Mouse (Mus musculus) liver, embryonic 15.5 days (tissue): ENCODE data around the gene Flcn. TPM values are rescaled to one million over a fixed set of nuclear protein-coding genes. Genes with fewer than 3 reads are reported as not detected.

Experiments
- ATAC-seq: fragments of 200-750 bp; cut with Nextera tagmentation; 2 replicates; pipeline ENCODE4 v1.8.0; 2017; ENCODE audit warnings: moderate number of reproducible peaks, mild to moderate bottlenecking, moderate library complexity; ENCODE audit not compliant: insufficient read depth
- H3K27ac ChIP-seq: fragments of 300-500 bp; sonication (generic); replicated peaks from 2 replicates; pipeline ENCODE4 v1.5.1; 2015; ENCODE audit warnings: mild to moderate bottlenecking, inconsistent platforms
- H3K27me3 ChIP-seq: fragments of 300-500 bp; sonication (generic); 2 replicates; pipeline ENCODE4 v1.6.1; 2015; ENCODE audit warnings: mild to moderate bottlenecking, inconsistent platforms
- H3K36me3 ChIP-seq: fragments of 300-500 bp; sonication (generic); replicated peaks from 2 replicates; pipeline ENCODE4 v1.6.1; 2015; ENCODE audit warnings: moderate library complexity, mild to moderate bottlenecking, inconsistent platforms
- H3K4me1 ChIP-seq: fragments of 300-500 bp; sonication (generic); replicated peaks from 2 replicates; pipeline ENCODE4 v1.6.1; 2015; ENCODE audit warnings: inconsistent platforms
- H3K4me2 ChIP-seq: fragments of 300-500 bp; sonication (generic); 2 replicates; pipeline ENCODE4 v1.6.1; 2015; ENCODE audit warnings: moderate library complexity, mild to moderate bottlenecking, inconsistent platforms
- H3K4me3 ChIP-seq: fragments of 300-500 bp; sonication (generic); replicated peaks from 2 replicates; pipeline ENCODE4 v1.5.1; 2015; ENCODE audit warnings: mild to moderate bottlenecking, inconsistent platforms
- H3K9ac ChIP-seq: fragments of 300-500 bp; sonication (generic); 2 replicates; pipeline ENCODE4 v1.6.1; 2015; ENCODE audit warnings: moderate library complexity, mild to moderate bottlenecking, inconsistent platforms
- H3K9me3 ChIP-seq: fragments of 300-500 bp; sonication (generic); replicated peaks from 2 replicates; pipeline ENCODE4 v1.6.1; 2016; ENCODE audit warnings: inconsistent platforms
- WGBS: fragments of 180-500 bp; shearing (Covaris S2); methylation state at CpG from one replicate; pipeline ENCODE4 v1.1.7; 2015; ENCODE audit warnings: mixed read lengths; ENCODE audit not compliant: insufficient replicate concordance; 5-methylcytosine and 5-hydroxymethylcytosine counted together
- polyA plus RNA-seq: library from polyadenylated mRNA; unstranded; fragments of >200 nt; fragmentation: Nextera tagmentation; extraction: Ambion mirVana; gene quantifications from 2 replicates; pipeline ENCODE4 v1.2.1, GENCODE M21; 2015

Flcn gene
- polyA plus RNA-seq, 1 experiment from 2014 or later, result 13.6 TPM

DNA sequence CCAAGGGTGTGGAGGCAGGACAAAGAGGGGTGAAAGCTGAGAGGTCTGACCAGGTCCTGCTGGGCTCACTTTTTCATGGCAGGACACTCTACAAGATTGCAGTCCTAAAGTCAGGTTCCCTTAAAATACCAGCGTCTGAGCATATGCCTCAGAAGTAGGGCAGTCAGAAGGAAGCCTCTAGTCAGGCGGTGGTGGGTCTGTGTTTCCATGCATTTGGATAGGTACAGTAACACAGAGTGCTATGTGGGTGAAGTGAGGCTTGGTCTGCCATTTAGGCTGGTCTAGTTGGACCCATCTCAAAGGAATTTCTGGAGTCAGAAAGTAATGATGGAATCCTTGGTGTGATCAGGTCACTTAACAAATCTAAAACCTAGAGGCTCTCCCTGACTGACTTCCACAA, 40.5 kb downstream of the Flcn start:
- Histone ChIP-seq H3K36me3 (peaks cover 76% of the 10 kb centered on the region), H3K9ac (no peak overlapping the region), H3K27ac (no peak overlapping the region), H3K9me3 (no peaks in the 10 kb centered on the region), H3K27me3 (no peaks in the 10 kb centered on the region), H3K4me2 (no peak overlapping the region), H3K4me1 (no peaks in the 10 kb centered on the region), H3K4me3 (no peak overlapping the region)
- no peak for ATAC-seq
- 76% methylated on average over 2 of the region's 2 CpGs for WGBS

DNA sequence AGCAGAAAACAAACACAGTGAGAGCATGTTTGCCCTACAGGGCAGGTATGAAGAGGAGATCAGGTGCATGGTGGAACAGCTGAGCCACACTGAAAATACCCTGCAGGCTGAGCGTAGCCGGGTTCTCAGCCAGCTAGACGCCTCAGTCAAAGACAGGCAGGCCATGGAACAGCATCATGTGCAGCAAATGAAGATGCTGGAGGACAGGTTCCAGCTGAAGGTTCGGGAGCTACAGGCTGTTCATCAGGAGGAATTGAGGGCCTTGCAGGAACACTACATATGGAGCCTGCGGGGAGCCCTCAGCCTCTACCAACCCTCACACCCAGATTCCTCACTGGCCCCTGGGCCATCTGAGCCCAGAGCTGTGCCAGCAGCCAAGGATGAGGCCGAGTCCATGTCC, 49.0 kb downstream of the Flcn start:
- 85% methylated on average over 6 of the region's 6 CpGs for WGBS
- Histone ChIP-seq H3K4me2 (no peak overlapping the region), H3K36me3 (peaks cover 63% of the 10 kb centered on the region), H3K4me1 (no peaks in the 10 kb centered on the region), H3K9ac (no peak overlapping the region), H3K4me3 (no peak overlapping the region), H3K9me3 (no peaks in the 10 kb centered on the region), H3K27me3 (no peaks in the 10 kb centered on the region), H3K27ac (no peak overlapping the region)
- no peak for ATAC-seq

DNA sequence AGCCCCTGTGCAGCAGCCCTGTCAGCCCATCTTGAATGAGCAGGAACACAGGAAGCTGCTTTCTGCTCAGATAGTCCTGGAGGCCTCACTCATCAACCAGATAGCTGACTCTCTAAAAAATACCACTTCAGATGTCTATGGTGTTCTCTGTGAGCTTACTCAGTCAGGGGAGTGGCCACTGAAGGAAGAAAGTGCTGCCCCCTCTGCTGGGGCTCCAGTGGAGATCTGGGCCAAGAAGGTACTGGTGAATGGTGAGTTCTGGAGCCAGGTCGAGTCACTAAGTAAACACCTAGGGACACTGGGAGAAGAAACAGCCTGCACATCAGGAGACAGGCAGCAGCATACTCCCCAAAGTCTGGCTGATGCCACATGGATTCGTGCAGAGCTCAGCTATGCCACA, 50.2 kb downstream of the Flcn start:
- 62% methylated on average over 2 of the region's 2 CpGs for WGBS
- H3K27me3 ChIP-seq, result no peaks in the 10 kb centered on the region
- no peaks in the 10 kb centered on the region for H3K9me3 ChIP-seq
- no peak overlapping the region for H3K9ac ChIP-seq
- H3K36me3 ChIP-seq, result peaks cover 66% of the 10 kb centered on the region
- H3K4me3 ChIP-seq, result no peak overlapping the region
- no peaks in the 10 kb centered on the region for H3K4me1 ChIP-seq
- no peak overlapping the region for H3K27ac ChIP-seq
- H3K4me2 ChIP-seq, result no peak overlapping the region
- ATAC-seq, result no peak

DNA sequence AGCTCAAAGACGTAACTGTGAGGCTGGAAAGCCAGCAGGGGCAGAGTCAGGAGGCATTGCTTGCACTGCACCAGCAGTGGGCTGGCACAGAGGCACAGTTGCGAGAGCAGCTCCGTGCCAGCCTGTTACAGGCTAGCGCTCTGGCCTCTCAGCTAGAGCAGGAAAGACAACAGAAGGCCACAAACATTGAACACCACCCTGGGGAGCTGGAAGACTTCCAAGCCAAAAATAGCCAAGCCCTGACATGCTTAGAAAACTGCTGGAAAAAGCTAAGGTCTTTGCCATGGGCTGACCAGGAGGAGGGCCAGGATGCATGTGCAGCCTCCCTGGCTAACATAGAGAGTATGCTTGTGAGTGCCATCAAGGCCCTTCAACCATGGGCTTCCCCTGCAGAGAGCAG, 50.6 kb downstream of the Flcn start:
- no peaks in the 10 kb centered on the region for H3K27me3 ChIP-seq
- H3K36me3 ChIP-seq, result peaks cover 64% of the 10 kb centered on the region
- H3K9ac ChIP-seq, result no peak overlapping the region
- no peaks in the 10 kb centered on the region for H3K4me1 ChIP-seq
- 72% methylated on average over 4 of the region's 4 CpGs for WGBS
- no peak overlapping the region for H3K4me3 ChIP-seq
- H3K27ac ChIP-seq, result no peak overlapping the region
- no peak overlapping the region for H3K4me2 ChIP-seq
- ATAC-seq, result no peak
- no peaks in the 10 kb centered on the region for H3K9me3 ChIP-seq

DNA sequence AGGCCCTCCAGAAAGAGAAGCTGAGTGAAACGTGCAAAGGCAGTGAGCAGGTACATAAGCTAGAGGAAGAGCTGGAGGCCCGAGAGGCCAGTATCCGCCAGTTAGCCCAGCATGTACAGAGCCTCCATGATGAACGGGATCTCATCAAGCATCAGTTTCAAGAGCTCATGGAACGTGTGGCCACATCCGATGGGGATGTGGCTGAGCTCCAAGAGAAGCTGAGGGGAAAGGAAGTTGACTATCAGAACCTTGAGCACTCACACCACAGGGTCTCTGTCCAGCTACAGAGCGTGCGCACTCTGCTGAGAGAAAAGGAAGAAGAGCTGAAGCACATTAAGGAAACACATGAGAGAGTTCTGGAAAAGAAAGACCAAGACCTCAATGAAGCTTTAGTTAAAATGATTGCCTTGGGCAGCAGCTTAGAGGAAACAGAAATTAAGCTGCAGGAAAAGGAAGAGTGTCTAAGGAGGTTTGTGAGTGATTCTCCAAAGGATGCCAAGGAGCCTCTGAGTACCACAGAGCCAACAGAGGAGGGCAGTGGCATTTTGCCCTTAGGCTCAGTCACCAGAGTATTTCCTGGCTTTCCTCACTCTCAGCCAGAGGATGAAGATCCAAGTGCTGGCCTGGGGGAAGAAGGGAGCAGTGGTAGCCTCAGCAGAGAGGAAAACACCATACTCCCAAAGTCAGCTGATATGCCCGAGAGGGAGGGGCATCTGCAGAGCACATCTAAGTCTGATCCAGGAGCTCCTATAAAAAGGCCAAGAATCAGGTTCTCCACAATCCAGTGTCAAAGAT, 51.4 kb downstream of the Flcn start:
- no peak overlapping the region for H3K27ac ChIP-seq
- WGBS, result 78% methylated on average over 9 of the region's 9 CpGs
- H3K4me2 ChIP-seq, result no peak overlapping the region
- H3K4me1 ChIP-seq, result no peaks in the 10 kb centered on the region
- no peak overlapping the region for H3K9ac ChIP-seq
- no peak overlapping the region for H3K4me3 ChIP-seq
- ATAC-seq, result no peak
- peaks cover 69% of the 10 kb centered on the region for H3K36me3 ChIP-seq
- no peaks in the 10 kb centered on the region for H3K9me3 ChIP-seq
- H3K27me3 ChIP-seq, result no peaks in the 10 kb centered on the region

DNA sequence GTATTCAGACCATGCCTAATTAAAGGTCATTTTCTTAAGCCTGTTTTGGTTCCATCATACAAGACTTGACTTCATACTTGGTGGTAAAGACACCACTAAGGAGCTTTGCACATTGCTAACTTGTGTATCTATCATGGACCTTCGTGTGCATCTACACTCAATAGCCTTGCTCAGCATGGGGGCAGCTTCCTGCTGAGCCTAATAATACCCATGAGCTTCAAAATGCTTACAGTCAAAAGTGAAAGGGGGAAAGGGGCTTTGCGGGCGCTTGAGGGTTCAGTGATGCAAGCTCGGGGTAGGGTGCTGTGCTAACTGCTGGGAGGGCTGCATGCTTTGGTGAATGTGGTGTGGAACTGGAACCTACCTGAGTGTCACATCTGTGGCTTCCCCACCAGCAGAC, 53.5 kb downstream of the Flcn start:
- H3K4me3 ChIP-seq, result no peak overlapping the region
- H3K27ac ChIP-seq, result no peak overlapping the region
- H3K4me2 ChIP-seq, result no peak overlapping the region
- WGBS, result 78% methylated on average over 4 of the region's 4 CpGs
- no peaks in the 10 kb centered on the region for H3K9me3 ChIP-seq
- H3K9ac ChIP-seq, result no peak overlapping the region
- H3K27me3 ChIP-seq, result no peaks in the 10 kb centered on the region
- ATAC-seq, result no peak
- peaks cover 79% of the 10 kb centered on the region for H3K36me3 ChIP-seq
- H3K4me1 ChIP-seq, result no peaks in the 10 kb centered on the region

DNA sequence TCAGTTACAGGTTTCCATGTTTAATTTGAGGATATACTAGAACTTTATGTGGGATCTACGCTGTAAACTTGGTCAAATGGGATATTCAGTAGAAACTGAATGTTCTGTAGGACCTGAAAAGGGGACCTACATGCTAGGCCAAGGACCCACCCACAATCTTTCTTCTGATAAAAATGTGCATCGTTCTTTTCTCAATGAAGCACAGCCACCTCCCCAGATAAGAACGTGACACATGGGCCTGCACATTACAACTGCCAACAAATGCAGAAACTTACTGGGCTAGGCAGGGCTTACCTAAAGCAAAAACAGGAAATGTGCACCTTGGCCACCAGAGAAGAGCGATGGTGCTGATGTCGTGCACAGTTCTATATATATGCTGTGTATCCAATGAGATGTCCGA, 55.3 kb downstream of the Flcn start:
- Histone ChIP-seq H3K9ac (no peak overlapping the region), H3K9me3 (no peaks in the 10 kb centered on the region), H3K36me3 (peaks cover 74% of the 10 kb centered on the region), H3K4me1 (no peaks in the 10 kb centered on the region), H3K27ac (no peak overlapping the region), H3K4me2 (no peak overlapping the region), H3K27me3 (no peaks in the 10 kb centered on the region), H3K4me3 (no peak overlapping the region)
- 65% methylated on average over 6 of the region's 6 CpGs for WGBS
- ATAC-seq, result no peak

DNA sequence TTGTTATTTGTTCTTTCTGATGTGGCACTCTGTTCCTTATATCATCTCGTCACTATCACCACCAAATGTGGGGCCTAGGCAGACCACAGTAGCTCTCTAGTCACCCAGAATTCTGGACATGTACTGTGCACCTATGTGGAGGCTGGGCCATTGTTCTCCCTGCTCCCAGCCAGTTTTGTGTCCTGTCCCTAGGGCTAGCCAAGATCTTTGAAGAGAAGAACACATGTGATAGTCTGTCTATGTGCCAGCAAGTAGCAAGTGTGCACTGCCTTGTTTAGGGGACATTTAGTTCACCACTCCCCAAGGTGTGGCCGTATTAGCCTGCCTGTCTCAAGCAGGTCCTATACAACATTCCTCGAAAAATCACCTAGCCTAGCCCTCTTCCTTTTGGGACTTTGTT, 60.8 kb downstream of the Flcn start:
- H3K9me3 ChIP-seq, result no peaks in the 10 kb centered on the region
- peaks cover 49% of the 10 kb centered on the region for H3K36me3 ChIP-seq
- no peak overlapping the region for H3K4me2 ChIP-seq
- H3K4me3 ChIP-seq, result no peak overlapping the region
- H3K27me3 ChIP-seq, result no peaks in the 10 kb centered on the region
- no peak overlapping the region for H3K9ac ChIP-seq
- no peak overlapping the region for H3K27ac ChIP-seq
- no peaks in the 10 kb centered on the region for H3K4me1 ChIP-seq
- WGBS, result 66% methylated on average over 3 of the region's 3 CpGs
- ATAC-seq, result no peak

DNA sequence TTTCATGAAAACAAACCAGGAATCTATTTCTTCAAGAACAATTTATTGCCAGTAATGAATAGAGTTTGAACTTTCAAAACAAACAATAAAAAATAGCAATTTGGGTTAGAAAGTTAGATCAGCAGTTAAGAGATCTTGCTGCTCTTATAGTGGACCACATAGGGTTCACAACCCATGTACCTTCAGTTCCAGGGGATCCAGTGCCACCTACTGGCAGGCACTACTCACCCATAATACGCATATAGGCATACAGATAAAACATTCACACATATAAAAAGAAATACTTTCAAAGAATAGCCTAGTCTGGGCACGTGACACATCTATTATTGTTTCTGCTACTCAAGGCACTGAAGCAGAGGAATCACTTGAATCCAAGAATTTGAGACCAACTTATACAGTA, 63.2 kb downstream of the Flcn start:
- H3K27ac ChIP-seq, result no peak overlapping the region
- no peaks in the 10 kb centered on the region for H3K4me1 ChIP-seq
- no peak overlapping the region for H3K4me3 ChIP-seq
- no peaks in the 10 kb centered on the region for H3K9me3 ChIP-seq
- no peaks in the 10 kb centered on the region for H3K27me3 ChIP-seq
- no peak for ATAC-seq
- H3K4me2 ChIP-seq, result no peak overlapping the region
- H3K9ac ChIP-seq, result no peak overlapping the region
- 71% methylated on average over 2 of the region's 2 CpGs for WGBS
- peaks cover 54% of the 10 kb centered on the region for H3K36me3 ChIP-seq

DNA sequence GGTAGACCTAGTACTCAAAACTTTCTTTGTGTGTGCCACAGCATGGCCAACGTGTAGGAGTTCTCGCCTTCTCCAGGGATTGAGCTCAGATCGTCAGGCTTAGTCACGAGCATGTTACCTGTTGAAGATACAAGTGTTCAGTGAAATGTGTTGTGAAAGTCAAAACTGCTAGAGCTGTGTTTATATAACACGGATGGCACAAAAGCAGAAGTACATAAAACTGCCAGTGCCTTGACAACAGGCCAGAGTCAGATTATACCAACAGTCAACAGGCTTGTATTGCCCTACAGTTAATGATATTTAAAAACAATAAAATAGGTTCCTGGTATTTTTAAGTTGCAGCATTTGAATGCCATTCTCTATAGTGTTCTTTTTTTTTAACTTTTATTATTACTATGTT, 64.0 kb downstream of the Flcn start:
- no peak overlapping the region for H3K4me2 ChIP-seq
- WGBS, result 55% methylated on average over 5 of the region's 5 CpGs
- no peak overlapping the region for H3K27ac ChIP-seq
- peaks cover 54% of the 10 kb centered on the region for H3K36me3 ChIP-seq
- H3K9ac ChIP-seq, result no peak overlapping the region
- no peaks in the 10 kb centered on the region for H3K27me3 ChIP-seq
- no peak for ATAC-seq
- no peaks in the 10 kb centered on the region for H3K4me1 ChIP-seq
- no peaks in the 10 kb centered on the region for H3K9me3 ChIP-seq
- no peak overlapping the region for H3K4me3 ChIP-seq

DNA sequence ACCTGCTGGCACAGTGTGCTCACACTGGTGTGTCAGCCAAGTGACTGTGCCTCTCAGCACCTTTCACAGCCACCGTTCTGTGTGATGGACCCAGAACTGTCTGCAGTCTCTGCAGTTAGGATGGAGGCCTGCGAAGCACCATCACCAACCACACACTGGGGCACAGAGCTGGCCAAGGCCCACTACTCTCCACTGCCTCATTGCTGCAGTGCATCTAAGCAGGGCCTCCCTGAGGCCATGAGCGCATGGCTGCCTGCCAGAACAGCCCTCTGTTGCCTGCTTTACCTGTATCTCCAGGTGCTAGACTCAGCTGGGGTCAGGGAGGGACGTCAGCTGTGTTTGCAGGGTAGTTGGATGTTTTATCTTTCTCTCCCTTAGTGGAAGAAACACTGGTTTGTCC, 65.4 kb downstream of the Flcn start:
- no peak overlapping the region for H3K9ac ChIP-seq
- H3K36me3 ChIP-seq, result peaks cover 53% of the 10 kb centered on the region
- H3K4me3 ChIP-seq, result no peak overlapping the region
- ATAC-seq, result no peak
- no peak overlapping the region for H3K4me2 ChIP-seq
- H3K27ac ChIP-seq, result no peak overlapping the region
- 82% methylated on average over 4 of the region's 4 CpGs for WGBS
- no peaks in the 10 kb centered on the region for H3K9me3 ChIP-seq
- H3K4me1 ChIP-seq, result peaks cover 4% of the 10 kb centered on the region
- no peaks in the 10 kb centered on the region for H3K27me3 ChIP-seq

DNA sequence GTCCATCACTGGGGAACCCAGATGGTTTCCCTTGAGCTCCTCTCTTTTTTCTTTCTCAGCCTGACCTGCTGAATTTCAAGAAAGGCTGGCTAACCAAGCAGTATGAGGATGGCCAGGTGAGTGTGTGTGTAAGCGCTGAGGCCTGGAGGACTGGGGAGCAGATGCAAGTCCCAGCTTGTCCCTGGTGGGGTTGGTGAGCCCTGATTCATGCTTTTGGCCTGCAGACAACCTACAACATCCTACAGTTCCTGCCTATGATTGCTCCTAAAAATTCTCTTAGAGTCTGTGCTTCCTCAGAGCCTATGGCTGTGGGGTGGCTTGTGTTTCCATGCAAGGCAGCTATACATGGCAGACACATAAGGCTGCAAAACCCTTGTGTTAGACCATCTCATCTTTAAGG, 66.1 kb downstream of the Flcn start:
- Histone ChIP-seq H3K27ac (no peak overlapping the region), H3K36me3 (peaks cover 52% of the 10 kb centered on the region), H3K4me3 (no peak overlapping the region), H3K4me1 (peaks cover 9% of the 10 kb centered on the region), H3K9ac (no peak overlapping the region), H3K4me2 (no peak overlapping the region), H3K9me3 (no peaks in the 10 kb centered on the region), H3K27me3 (no peaks in the 10 kb centered on the region)
- WGBS, result 89% methylated on average over 1 of the region's 1 CpGs
- no peak for ATAC-seq
